Mouse (Mus musculus): Measurements from ENCODE around the gene Ddah1.

DNA sequence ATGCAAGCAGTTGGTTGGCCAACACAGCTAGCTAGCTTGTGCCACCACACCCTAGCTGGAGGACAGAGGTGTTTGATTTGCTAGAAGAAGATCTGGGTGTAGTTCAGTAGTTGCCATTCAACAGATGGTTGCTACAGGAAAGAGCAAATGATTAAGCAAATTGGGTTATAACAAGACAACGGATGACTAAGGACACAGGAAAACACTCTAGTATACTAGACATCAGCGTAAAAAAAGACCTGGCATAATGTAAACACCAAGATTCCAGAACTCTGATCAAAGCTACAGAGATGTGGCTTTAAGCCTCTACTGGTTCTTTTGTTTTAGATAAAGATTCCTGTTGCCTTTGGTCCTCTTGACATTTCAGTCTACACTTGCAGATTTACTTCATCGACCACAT lies 164.5 kb downstream of the Ddah1 start:
- TF ChIP-seq CTCF (IDR thresholded peaks at IDR 0.05; ENCODE audit: low read depth) (no peak), EP300 (IDR thresholded peaks at IDR 0.05; ENCODE audit: low read depth) (no peak)
